Mouse (Mus musculus): ENCODE measurements at regions not wholly inside any gene's neighbourhood (a gene's known extent, or its start where the extent isn't known, plus 50 kb on each side); places are given as distances from the start of the nearest gene placed in this dataset.

- H3K4me3 ChIP-seq (ENCODE audit: insufficient read depth, low read depth, low read length), result no peak overlapping the region
- H3K4me1 ChIP-seq (ENCODE audit: control insufficient read depth, insufficient read depth, insufficient read length, low read length), result no peaks in the 10 kb centered on the region
- H3K27ac ChIP-seq (replicated peaks; ENCODE audit: low read depth, low read length), result no peak overlapping the region
Observed at GRCm38 (mm10) chr1:55873583-55873982, 467.9 kb downstream of the Plcl1 start.

- Histone ChIP-seq H3K27ac (replicated peaks; ENCODE audit: low read depth, low read length) (no peak overlapping the region), H3K4me1 (ENCODE audit: control insufficient read depth, insufficient read depth, insufficient read length, low read length) (no peaks in the 10 kb centered on the region), H3K4me3 (ENCODE audit: insufficient read depth, low read depth, low read length) (no peak overlapping the region)
Observed at GRCm38 (mm10) chr1:55874143-55874867, 468.6 kb downstream of the Plcl1 start.

GRCm38 (mm10) chr1:55874868-55875144 lies 469.1 kb downstream of the Plcl1 start:
- no peaks in the 10 kb centered on the region for H3K4me1 ChIP-seq (ENCODE audit: control insufficient read depth, insufficient read depth, insufficient read length, low read length)
- no peak overlapping the region for H3K27ac ChIP-seq (replicated peaks; ENCODE audit: low read depth, low read length)
- no peak overlapping the region for H3K4me3 ChIP-seq (ENCODE audit: insufficient read depth, low read depth, low read length)

GRCm38 (mm10) chr1:55884576-55884975 lies 478.9 kb downstream of the Plcl1 start:
- H3K4me1 ChIP-seq (ENCODE audit: control insufficient read depth, insufficient read depth, insufficient read length, low read length), result no peaks in the 10 kb centered on the region
- H3K27ac ChIP-seq (replicated peaks; ENCODE audit: low read depth, low read length), result no peak overlapping the region
- no peak overlapping the region for H3K4me3 ChIP-seq (ENCODE audit: insufficient read depth, low read depth, low read length)

- H3K4me1 ChIP-seq (ENCODE audit: control insufficient read depth, insufficient read depth, insufficient read length, low read length), result no peaks in the 10 kb centered on the region
- H3K27ac ChIP-seq (replicated peaks; ENCODE audit: low read depth, low read length), result no peak overlapping the region
- no peak overlapping the region for H3K4me3 ChIP-seq (ENCODE audit: insufficient read depth, low read depth, low read length)
Observed at GRCm38 (mm10) chr1:55886383-55887070, 480.8 kb downstream of the Plcl1 start.

GRCm38 (mm10) chr1:55887386-55887785 lies 481.7 kb downstream of the Plcl1 start:
- Histone ChIP-seq H3K4me1 (ENCODE audit: control insufficient read depth, insufficient read depth, insufficient read length, low read length) (no peaks in the 10 kb centered on the region), H3K27ac (replicated peaks; ENCODE audit: low read depth, low read length) (no peak overlapping the region), H3K4me3 (ENCODE audit: insufficient read depth, low read depth, low read length) (no peak overlapping the region)

GRCm38 (mm10) chr1:55888711-55889366 lies 483.1 kb downstream of the Plcl1 start:
- Histone ChIP-seq H3K4me1 (ENCODE audit: control insufficient read depth, insufficient read depth, insufficient read length, low read length) (no peaks in the 10 kb centered on the region), H3K27ac (replicated peaks; ENCODE audit: low read depth, low read length) (no peak overlapping the region), H3K4me3 (ENCODE audit: insufficient read depth, low read depth, low read length) (no peak overlapping the region)

- no peak overlapping the region for H3K4me3 ChIP-seq (ENCODE audit: insufficient read depth, low read depth, low read length)
- H3K4me1 ChIP-seq (ENCODE audit: control insufficient read depth, insufficient read depth, insufficient read length, low read length), result no peaks in the 10 kb centered on the region
- H3K27ac ChIP-seq (replicated peaks; ENCODE audit: low read depth, low read length), result no peak overlapping the region
Observed at GRCm38 (mm10) chr1:55890511-55891151, 484.9 kb downstream of the Plcl1 start.

- Histone ChIP-seq H3K4me3 (ENCODE audit: insufficient read depth, low read depth, low read length) (no peak overlapping the region), H3K4me1 (ENCODE audit: control insufficient read depth, insufficient read depth, insufficient read length, low read length) (no peaks in the 10 kb centered on the region), H3K27ac (replicated peaks; ENCODE audit: low read depth, low read length) (no peak overlapping the region)
Observed at GRCm38 (mm10) chr1:55891894-55892293, 486.2 kb downstream of the Plcl1 start.

GRCm38 (mm10) chr1:55897572-55897971 lies 491.9 kb downstream of the Plcl1 start:
- Histone ChIP-seq H3K4me1 (ENCODE audit: control insufficient read depth, insufficient read depth, insufficient read length, low read length) (no peaks in the 10 kb centered on the region; the same call in 1 of the 2 replicates), H3K4me3 (ENCODE audit: insufficient read depth, low read depth, low read length) (no peak overlapping the region)

GRCm38 (mm10) chr1:55898031-55898430 lies 492.3 kb downstream of the Plcl1 start:
- H3K4me1 ChIP-seq (ENCODE audit: control insufficient read depth, insufficient read depth, insufficient read length, low read length), result no peaks in the 10 kb centered on the region; the same call in 1 of the 2 replicates
- H3K27ac ChIP-seq (replicated peaks; ENCODE audit: low read depth, low read length), result no peak overlapping the region

More at GRCm38 (mm10) chr1:55897572-55897971, 491.9 kb downstream of the Plcl1 start:
- H3K27ac ChIP-seq (replicated peaks; ENCODE audit: low read depth, low read length), result no peak overlapping the region

GRCm38 (mm10) chr1:55900033-55900432 lies 494.3 kb downstream of the Plcl1 start:
- Histone ChIP-seq H3K27ac (replicated peaks; ENCODE audit: low read depth, low read length) (no peak overlapping the region), H3K4me1 (ENCODE audit: control insufficient read depth, insufficient read depth, insufficient read length, low read length) (no peaks in the 10 kb centered on the region; the same call in 1 of the 2 replicates), H3K4me3 (ENCODE audit: insufficient read depth, low read depth, low read length) (no peak overlapping the region)

More at GRCm38 (mm10) chr1:55898031-55898430, 492.3 kb downstream of the Plcl1 start:
- no peak overlapping the region for H3K4me3 ChIP-seq (ENCODE audit: insufficient read depth, low read depth, low read length)

- Histone ChIP-seq H3K4me3 (ENCODE audit: insufficient read depth, low read depth, low read length) (no peak overlapping the region), H3K4me1 (ENCODE audit: control insufficient read depth, insufficient read depth, insufficient read length, low read length) (no peaks in the 10 kb centered on the region), H3K27ac (replicated peaks; ENCODE audit: low read depth, low read length) (no peak overlapping the region)
Observed at GRCm38 (mm10) chr1:55903177-55903576, 497.5 kb downstream of the Plcl1 start.

- no peaks in the 10 kb centered on the region for H3K4me1 ChIP-seq (ENCODE audit: control insufficient read depth, insufficient read depth, insufficient read length, low read length)
- H3K4me3 ChIP-seq (ENCODE audit: insufficient read depth, low read depth, low read length), result no peak overlapping the region
- H3K27ac ChIP-seq (replicated peaks; ENCODE audit: low read depth, low read length), result no peak overlapping the region
Observed at GRCm38 (mm10) chr1:55904571-55904970, 498.9 kb downstream of the Plcl1 start.

GRCm38 (mm10) chr1:55905232-55905631 lies 499.5 kb downstream of the Plcl1 start:
- Histone ChIP-seq H3K4me3 (ENCODE audit: insufficient read depth, low read depth, low read length) (no peak overlapping the region), H3K4me1 (ENCODE audit: control insufficient read depth, insufficient read depth, insufficient read length, low read length) (no peaks in the 10 kb centered on the region), H3K27ac (replicated peaks; ENCODE audit: low read depth, low read length) (no peak overlapping the region)
